Mouse (Mus musculus) C2C12 (cell line): Measurements from ENCODE around the gene Kng1.

ENCODE experiments used
- CEBPB ChIP-seq: IDR thresholded peaks from one replicate; pipeline ENCODE4 v1.6.1; 2011; ENCODE audit warnings: low read depth, mild to moderate bottlenecking, control low read depth, moderate library complexity
- CTCF ChIP-seq: IDR thresholded peaks from one replicate; pipeline ENCODE4 v1.5.1; 2011; ENCODE audit not compliant: control insufficient read depth, insufficient read depth, insufficient read length
- MAX ChIP-seq: IDR thresholded peaks from one replicate; pipeline ENCODE4 v1.6.1; 2011; ENCODE audit warnings: mild to moderate bottlenecking, control low read depth
- MYOD1 ChIP-seq: IDR thresholded peaks from one replicate; pipeline ENCODE4 v1.6.1; 2011; ENCODE audit warnings: low read depth; ENCODE audit not compliant: control insufficient read depth, insufficient read length
- MYOG ChIP-seq: IDR thresholded peaks from one replicate; pipeline ENCODE4 v1.6.1; 2011; ENCODE audit not compliant: control insufficient read depth, insufficient read length; ENCODE audit errors: extremely low read depth

- TF ChIP-seq CTCF: no peak
- no peak for TF ChIP-seq MAX
- no peak for TF ChIP-seq MYOG
- peak; percentile 1 for TF ChIP-seq CEBPB
- no peak for TF ChIP-seq MYOD1
Measured at GRCm38 (mm10) chr16:23030673-23031435, 26.8 kb upstream of the Kng1 start.
